13 mouse cellular contexts compared by ENCODE assay signal in genomic region chr2:96763538-96763937, GRCm38 (mm10).
DNase-seq lines count a peak whose midpoint lies in the region; ATAC-seq and TF ChIP-seq lines count a peak whose summit lies in the region.
"Had no signal": no experiment of that assay in that cellular context is flagged by ENCODE, and none has a peak within 500 bp of the region (broad histone marks: within the 10 kb centered on the region; RNA-seq: fewer than 3 reads in every experiment).

No protein-coding gene starts in this region.

- no peak overlapping the region for H3K9ac ChIP-seq in kidney, embryonic 15.5 days

- H3K4me3 ChIP-seq in kidney, embryonic 15.5 days (replicated peaks), result no peak overlapping the region
- H3K4me3 ChIP-seq in layer of hippocampus, adult 2 months, result no peak overlapping the region

- 0 out of 2 replicates have a peak, but pooled peaks have one; percentile 36 for ATAC-seq in kidney, embryonic 15.5 days (replicated peaks; ENCODE audit: low FRiP score)
- ATAC-seq: Patski had no signal

- H3K4me2 ChIP-seq in kidney, embryonic 15.5 days, result no peak overlapping the region
- H3K4me2 ChIP-seq: liver, embryonic 11.5 days had no signal

- H3K36me3 ChIP-seq in kidney, embryonic 15.5 days, result no peaks in the 10 kb centered on the region

- H3K4me1 ChIP-seq in kidney, embryonic 15.5 days, result no peaks in the 10 kb centered on the region

- H3K27me3 ChIP-seq in kidney, embryonic 15.5 days, result no peaks in the 10 kb centered on the region
- H3K27me3 ChIP-seq: Patski had no signal

- no peak overlapping the region for H3K27ac ChIP-seq in kidney, embryonic 15.5 days
- no peak overlapping the region for H3K27ac ChIP-seq in layer of hippocampus, adult 2 months

- no peak for TF ChIP-seq POLR2A in brain, embryonic 14.5 days (IDR thresholded peaks at IDR 0.05; ENCODE audit: borderline replicate concordance, extremely low read depth, insufficient read depth, insufficient read length, poor library complexity, severe bottlenecking)

- no peak for TF ChIP-seq CTCF in brain, embryonic 14.5 days (IDR thresholded peaks at IDR 0.05; ENCODE audit: borderline replicate concordance, extremely low read depth, insufficient read depth, insufficient read length)
- TF ChIP-seq CTCF in layer of hippocampus, adult 2 months (conservative IDR thresholded peaks at IDR 0.05), result no peak

- WGBS in kidney, embryonic 15.5 days, result 34% methylated on average over 5 of the region's 5 CpGs

- H3K9me3 ChIP-seq in kidney, embryonic 15.5 days (replicated peaks), result no peaks in the 10 kb centered on the region

- DNase-seq in kidney, adult 8-10 months, result no peak
- DNase-seq in brain, embryonic 14.5 days (ENCODE audit: low read depth), result peak; percentile 92
- peak; percentile 60 to 71 for DNase-seq in cerebellum, adult 18-20 months
- DNase-seq in layer of hippocampus, adult 2 months (ENCODE audit: low spot score in 2 of 2), result peak; percentile 38 to 44
- DNase-seq in urinary bladder, postnatal 25 days (ENCODE audit: low spot score), result no peak
- no peak for DNase-seq in lung, postnatal 4 days
- DNase-seq: adrenal gland, postnatal 10 days; heart, adult 18-20 months; retina, postnatal 1 day; thymus, postnatal 14 days had no signal

Comparison
In these comparisons a context has a peak if more than half of its experiments do, and no peak if none do; other contexts are left out.
1. DNase-seq: peak in brain, embryonic 14.5 days (single experiment), cerebellum, adult 18-20 months (2 of 2) and layer of hippocampus, adult 2 months (2 of 2); none in kidney, adult 8-10 months (0 of 2), urinary bladder, postnatal 25 days (single experiment) and lung, postnatal 4 days (0 of 2).